Mouse (Mus musculus) megakaryocyte, embryonic 14.5 days (primary cell): Measurements from ENCODE around the gene 5330417C22Rik.

ENCODE experiments used
- FLI1 ChIP-seq: IDR thresholded peaks from 2 replicates; pipeline ENCODE4 v1.6.1; 2012; ENCODE audit warnings: low read length, inconsistent platforms, mixed read lengths
- GATA1 ChIP-seq: IDR thresholded peaks from 3 replicates; pipeline ENCODE4 v1.6.1; 2012; ENCODE audit warnings: mixed read lengths, low read length, inconsistent platforms, borderline replicate concordance

- TF ChIP-seq GATA1 (no peak), FLI1 (no peak)
Observed at GRCm38 (mm10) chr3:108533951-108534350, 2.4 kb downstream of the 5330417C22Rik start, which contains the start of gene 1700013F07Rik.
